Mouse (Mus musculus) monocyte, adult 2 months (primary cell): ENCODE data around the gene Ndufc2.
"Not testable (repeated sequence)": the region's sequence is repeated elsewhere in the genome, so short reads cannot be mapped to it uniquely, and the experiment has no call there.

Experiments used
- DNase-seq, 2 experiments: peaks; one replicate each; pipeline ENCODE4 v3.0.0; 2022; ENCODE audit warnings: low spot score in 2 of 2, low read depth in 1 of 2

Gene Ndufc2

DNA sequence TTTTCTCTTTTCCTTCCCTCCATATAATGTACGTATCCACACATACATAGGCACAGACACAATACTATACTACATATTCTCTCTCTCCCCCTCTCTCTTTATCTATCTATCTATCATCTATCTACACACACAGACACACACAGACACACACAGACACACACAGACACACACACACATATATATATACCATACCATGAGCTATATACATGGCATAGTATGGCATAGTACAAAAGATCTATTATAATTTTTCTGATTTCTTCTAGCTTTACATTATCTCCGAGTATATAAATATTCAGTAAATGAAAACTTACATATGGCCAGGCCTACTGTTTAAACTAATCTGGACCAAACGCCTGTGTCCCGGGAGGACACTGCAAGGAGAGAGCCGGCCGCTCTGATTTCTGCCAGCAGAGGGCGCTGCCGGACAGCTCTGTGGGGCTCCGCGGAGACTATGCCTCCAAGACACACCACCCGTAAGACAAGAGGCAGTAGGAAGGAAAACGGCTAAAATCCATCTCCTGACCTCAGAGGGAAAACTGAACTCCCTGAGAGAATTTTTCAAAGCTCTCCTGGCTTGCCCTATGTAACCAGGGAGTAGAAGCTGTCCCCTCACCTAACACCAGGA is 24.9 kb downstream of the Ndufc2 start:
- DNase-seq, result peak; percentile 43 to 72

DNA sequence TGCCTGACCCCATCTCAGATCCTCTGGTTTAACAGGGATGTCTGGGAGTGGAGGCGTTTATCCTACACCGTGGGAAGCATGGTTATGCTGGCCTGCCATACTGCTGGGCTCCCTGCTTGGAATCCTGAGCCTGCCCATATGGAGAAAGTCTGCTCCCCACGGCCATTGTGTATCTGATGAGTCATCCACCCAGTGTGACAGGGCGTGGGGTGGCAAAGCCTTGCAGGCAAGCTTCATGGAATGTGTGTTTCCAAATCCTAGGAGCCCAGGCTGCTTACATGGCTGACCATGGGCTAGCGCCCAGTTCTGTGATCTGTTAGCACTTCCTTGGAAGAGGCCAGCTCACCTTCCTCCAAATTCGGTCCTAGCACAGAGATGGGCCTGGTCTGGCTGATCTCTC is 26.8 kb downstream of the Ndufc2 start:
- DNase-seq, result no peak

GRCm38 (mm10) chr7:97427296-97427695 is 27.5 kb downstream of the Ndufc2 start:
- DNase-seq, result no peak

- no peak for DNase-seq
Measured at GRCm38 (mm10) chr7:97427778-97428420, 28.1 kb downstream of the Ndufc2 start.

DNA sequence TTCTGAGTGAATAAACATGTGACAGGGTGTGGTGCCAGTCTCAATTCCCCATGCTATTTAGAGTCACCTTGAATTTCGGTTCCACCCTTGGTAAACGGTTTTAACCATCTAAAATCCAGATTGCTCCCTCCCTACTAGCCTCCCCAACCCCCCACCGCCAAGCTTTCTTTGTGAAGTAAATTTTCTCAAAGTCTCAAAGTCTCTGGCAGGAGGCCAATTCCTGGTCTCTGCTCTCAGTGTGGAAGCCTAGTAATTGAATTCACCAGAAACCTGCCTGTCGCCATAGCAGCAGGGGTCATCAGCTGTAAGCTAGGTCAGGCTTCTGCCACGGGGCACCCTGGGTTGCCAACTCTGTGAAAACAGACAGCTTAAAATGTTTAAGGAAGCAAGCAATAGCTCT is 29.9 kb downstream of the Ndufc2 start:
- DNase-seq, result no peak

GRCm38 (mm10) chr7:97433517-97433916 is 33.7 kb downstream of the Ndufc2 start:
- DNase-seq, result not testable (repeated sequence)

- DNase-seq, result no peak
Measured at GRCm38 (mm10) chr7:97434517-97434916, 34.7 kb downstream of the Ndufc2 start.

- DNase-seq, result no peak
Measured at GRCm38 (mm10) chr7:97438986-97439385, 39.2 kb downstream of the Ndufc2 start.

DNA sequence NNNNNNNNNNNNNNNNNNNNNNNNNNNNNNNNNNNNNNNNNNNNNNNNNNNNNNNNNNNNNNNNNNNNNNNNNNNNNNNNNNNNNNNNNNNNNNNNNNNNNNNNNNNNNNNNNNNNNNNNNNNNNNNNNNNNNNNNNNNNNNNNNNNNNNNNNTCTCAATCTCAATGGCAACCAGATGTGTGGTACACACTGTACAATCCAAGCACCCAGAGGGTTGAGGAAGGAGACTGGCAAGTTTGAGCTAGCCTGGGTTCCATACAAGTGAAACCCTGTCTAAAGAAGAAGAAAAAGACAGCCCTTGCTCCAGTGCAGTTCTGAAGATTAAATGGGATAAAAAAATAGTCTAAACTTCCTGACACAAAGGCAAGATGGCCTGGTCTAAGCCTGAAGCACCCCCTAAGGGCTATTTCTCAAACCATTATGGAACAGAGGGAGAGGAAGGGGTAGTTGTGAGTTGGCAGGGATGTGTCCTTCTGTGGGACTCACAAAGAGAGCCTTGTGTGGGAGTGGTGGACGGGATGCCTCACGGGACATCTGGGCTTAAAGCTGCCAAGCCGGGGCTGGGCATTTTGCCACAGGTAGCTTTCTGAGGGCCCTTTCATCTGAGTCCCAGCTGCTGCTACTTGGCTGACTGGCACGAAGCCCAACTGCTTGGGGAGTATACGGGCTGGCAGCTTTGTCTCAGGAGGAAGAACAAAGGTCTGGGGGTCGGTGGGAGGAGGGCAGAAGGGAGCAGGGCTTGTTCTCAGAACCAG is 46.5 kb downstream of the Ndufc2 start:
- DNase-seq, result no peak

DNA sequence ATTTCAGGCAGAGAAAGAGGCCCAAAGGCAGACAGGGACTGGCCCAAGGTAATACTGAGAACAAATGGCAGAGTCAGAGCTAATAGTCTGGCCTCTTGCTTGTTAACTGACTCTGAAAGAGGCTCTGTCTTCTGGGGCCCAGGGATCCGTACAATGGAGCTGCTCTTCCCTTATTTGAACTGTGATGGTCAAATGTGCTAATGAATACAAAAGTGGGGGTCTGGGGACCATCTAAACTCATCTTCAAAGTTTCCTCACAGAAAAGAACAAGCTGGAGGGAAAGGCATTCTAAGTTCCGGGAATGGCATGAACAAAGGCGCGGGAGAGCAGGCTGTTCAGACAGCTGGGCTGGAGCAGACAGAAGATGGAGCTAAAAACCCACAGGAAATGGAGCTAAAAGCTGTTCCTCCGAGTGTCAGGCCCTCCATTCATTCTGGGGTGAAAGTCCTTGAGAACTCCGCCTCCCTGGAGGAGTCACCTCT is 47.3 kb downstream of the Ndufc2 start:
- no peak for DNase-seq

GRCm38 (mm10) chr7:97451023-97451422 is 51.2 kb downstream of the Ndufc2 start, which contains the start of gene Kctd14:
TSS of gene Kctd14 (plus strand) at chr7:97451323.
- DNase-seq, result not testable (repeated sequence)

DNA sequence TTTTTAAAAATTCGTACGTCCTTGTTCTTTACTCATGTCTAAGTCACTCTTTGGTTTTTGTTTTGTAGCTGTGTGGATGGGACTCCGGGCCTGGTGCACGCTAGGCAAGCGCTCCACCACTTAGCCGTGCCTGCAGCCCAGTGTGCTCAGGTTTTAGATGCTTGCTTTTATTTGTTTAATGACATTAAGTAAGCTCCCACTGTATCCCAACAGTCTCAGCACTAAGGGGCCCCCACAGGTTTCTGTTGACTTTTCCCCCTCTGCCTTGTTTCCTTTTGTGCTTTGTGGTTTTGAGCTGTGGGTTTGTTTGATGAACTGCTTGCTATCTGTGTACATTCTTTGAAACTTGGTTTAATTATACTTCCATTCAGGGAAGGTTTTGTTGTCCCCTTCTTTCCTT is 52.4 kb downstream of the Ndufc2 start:
- no peak for DNase-seq

GRCm38 (mm10) chr7:97453141-97453921 is 53.5 kb downstream of the Ndufc2 start:
- no peak for DNase-seq

- DNase-seq, result no peak
Measured at GRCm38 (mm10) chr7:97454795-97455194, 55.0 kb downstream of the Ndufc2 start.

DNA sequence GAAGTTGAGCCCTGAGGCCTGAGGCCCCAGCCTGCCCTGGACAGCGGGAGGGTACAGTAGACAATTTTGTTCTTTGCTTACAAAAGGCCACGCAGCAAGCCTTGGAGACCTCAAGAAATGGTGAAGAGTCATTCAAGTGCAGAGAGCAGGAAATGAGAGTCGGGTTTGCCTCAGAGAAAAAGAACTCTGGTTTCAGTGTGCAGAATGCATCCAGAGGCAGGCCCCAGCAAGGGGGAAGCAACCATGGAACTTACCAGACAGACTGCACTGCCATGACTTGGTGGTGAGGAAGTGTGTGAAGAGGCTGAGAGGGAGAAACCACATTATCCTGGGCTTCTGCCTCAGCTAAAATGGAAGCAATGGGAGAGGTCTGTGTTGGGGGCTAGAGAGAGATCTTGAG is 55.8 kb downstream of the Ndufc2 start:
- no peak for DNase-seq
